Mouse (Mus musculus): ENCODE data around the gene Olfr384. TPM values are rescaled to one million over a fixed set of nuclear protein-coding genes. Genes with fewer than 3 reads are reported as not detected.
"Not testable (repeated sequence)": the region's sequence is repeated elsewhere in the genome, so short reads cannot be mapped to it uniquely, and the experiment has no call there.

Gene Olfr384
- polyA plus RNA-seq (2012; rRNA removed), result not detected in 2 replicates

GRCm38 (mm10) chr11:73598294-73598693 is at the start of gene Olfr384:
Gene Olfr384, plus strand, starts transcription at chr11:73598594.
- no peak for TF ChIP-seq CTCF (IDR thresholded peaks at IDR 0.05; ENCODE audit: borderline replicate concordance, control insufficient read depth, extremely low read depth, insufficient read depth, low read length, poor library complexity)
- H3K27ac ChIP-seq (ENCODE audit: control insufficient read depth, insufficient read depth, low read length), result no peak within 1 kb of the TSS
- H3K36me3 ChIP-seq (ENCODE audit: control insufficient read depth, insufficient read depth, low read length), result no peaks in the 10 kb centered on the region
- DNase-seq, result no peak
- H3K4me1 ChIP-seq (replicated peaks; ENCODE audit: control insufficient read depth, insufficient read depth, low read length), result no peaks in the 10 kb centered on the region
- H3K27me3 ChIP-seq (ENCODE audit: control insufficient read depth, insufficient read depth, low read length), result no peaks in the 10 kb centered on the region
- H3K4me3 ChIP-seq (ENCODE audit: control insufficient read depth, insufficient read depth, low read length), result no peak within 1 kb of the TSS

- TF ChIP-seq POLR2A (IDR thresholded peaks at IDR 0.05; ENCODE audit: control insufficient read depth, extremely low read depth, insufficient read depth, low read length, poor library complexity) (no peak), CTCF (IDR thresholded peaks at IDR 0.05; ENCODE audit: borderline replicate concordance, control insufficient read depth, extremely low read depth, insufficient read depth, low read length, poor library complexity) (no peak)
- Histone ChIP-seq H3K27me3 (ENCODE audit: control insufficient read depth, insufficient read depth, low read length) (no peaks in the 10 kb centered on the region), H3K36me3 (ENCODE audit: control insufficient read depth, insufficient read depth, low read length) (no peaks in the 10 kb centered on the region), H3K4me3 (ENCODE audit: control insufficient read depth, insufficient read depth, low read length) (no peak overlapping the region), H3K27ac (ENCODE audit: control insufficient read depth, insufficient read depth, low read length) (no peak overlapping the region), H3K4me1 (replicated peaks; ENCODE audit: control insufficient read depth, insufficient read depth, low read length) (no peaks in the 10 kb centered on the region)
- DNase-seq, result no peak
Observed at GRCm38 (mm10) chr11:73579871-73580270, 18.5 kb upstream of the Olfr384 start.

- not testable (repeated sequence) for H3K27me3 ChIP-seq (ENCODE audit: control insufficient read depth, insufficient read depth, low read length); DNase-seq; H3K4me3 ChIP-seq (ENCODE audit: control insufficient read depth, insufficient read depth, low read length); H3K27ac ChIP-seq (ENCODE audit: control insufficient read depth, insufficient read depth, low read length); H3K36me3 ChIP-seq (ENCODE audit: control insufficient read depth, insufficient read depth, low read length); H3K4me1 ChIP-seq (replicated peaks; ENCODE audit: control insufficient read depth, insufficient read depth, low read length)
- 81% methylated on average over 1 of the region's 1 CpGs for WGBS
Observed at GRCm38 (mm10) chr11:73583188-73583587, 15.2 kb upstream of the Olfr384 start.

DNA sequence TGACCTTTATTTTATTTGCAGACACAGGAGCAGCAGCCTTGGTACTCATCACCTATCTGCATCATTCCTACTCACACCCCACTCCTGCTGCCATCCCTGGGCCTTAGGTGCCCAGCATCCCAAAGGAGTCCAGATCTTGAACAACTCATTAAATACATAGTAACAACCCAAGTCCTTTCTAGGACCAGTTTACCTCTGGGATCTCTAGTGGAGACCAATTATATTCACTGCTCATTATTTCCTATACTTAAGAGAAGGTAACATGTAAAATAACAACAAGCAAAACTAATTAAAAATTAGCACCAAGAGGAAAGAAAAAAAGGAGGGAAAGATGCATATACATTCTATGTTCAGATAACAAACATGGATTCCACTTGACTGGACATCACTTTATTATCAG is 5.5 kb upstream of the Olfr384 start, which contains the start of gene Olfr385:
Gene Olfr385 (minus strand): TSS at position 101 of the 400 bp plus-strand sequence.
- no peak for DNase-seq
- Histone ChIP-seq H3K36me3 (ENCODE audit: control insufficient read depth, insufficient read depth, low read length) (no peaks in the 10 kb centered on the region), H3K27ac (ENCODE audit: control insufficient read depth, insufficient read depth, low read length) (no peak within 1 kb of the TSS), H3K4me1 (replicated peaks; ENCODE audit: control insufficient read depth, insufficient read depth, low read length) (no peaks in the 10 kb centered on the region), H3K27me3 (ENCODE audit: control insufficient read depth, insufficient read depth, low read length) (no peaks in the 10 kb centered on the region), H3K4me3 (ENCODE audit: control insufficient read depth, insufficient read depth, low read length) (no peak within 1 kb of the TSS)
- no peak for TF ChIP-seq CTCF (IDR thresholded peaks at IDR 0.05; ENCODE audit: borderline replicate concordance, control insufficient read depth, extremely low read depth, insufficient read depth, low read length, poor library complexity)
- no peak for TF ChIP-seq POLR2A (IDR thresholded peaks at IDR 0.05; ENCODE audit: control insufficient read depth, extremely low read depth, insufficient read depth, low read length, poor library complexity)

Other genes with a start within 250 kb of the Olfr384 start
- 0.38 TPM in 1 of 2 replicates, not detected in the other for gene Olfr20, start 247.8 kb upstream of the Olfr384 start, polyA plus RNA-seq (2012; rRNA removed)
- not detected in 2 replicates for gene Olfr376, start 227.3 kb upstream of the Olfr384 start, polyA plus RNA-seq (2012; rRNA removed)
- not detected in 2 replicates for gene Olfr1, start 199.0 kb upstream of the Olfr384 start, polyA plus RNA-seq (2012; rRNA removed)
- gene Olfr378, start 170.1 kb upstream of the Olfr384 start, polyA plus RNA-seq (2012; rRNA removed), result not detected in 2 replicates
- gene Olfr380, start 141.1 kb upstream of the Olfr384 start, polyA plus RNA-seq (2012; rRNA removed), result not detected in 2 replicates
- not detected in 2 replicates for gene Olfr381, start 107.0 kb upstream of the Olfr384 start, polyA plus RNA-seq (2012; rRNA removed)
- gene Olfr382, start 81.4 kb upstream of the Olfr384 start, polyA plus RNA-seq (2012; rRNA removed), result not detected in 2 replicates
- gene Olfr385, start 5.6 kb upstream of the Olfr384 start, polyA plus RNA-seq (2012; rRNA removed), result not detected in 2 replicates
- not detected in 2 replicates for gene Zfp735, start 90.2 kb downstream of the Olfr384 start, polyA plus RNA-seq (2012; rRNA removed)
- gene Olfr389, start 182.1 kb downstream of the Olfr384 start, polyA plus RNA-seq (2012; rRNA removed), result not detected in 2 replicates
- gene Olfr390, start 184.4 kb downstream of the Olfr384 start, polyA plus RNA-seq (2012; rRNA removed), result not detected in 2 replicates
- not detected in 2 replicates for gene Olfr391-ps, start 204.5 kb downstream of the Olfr384 start, polyA plus RNA-seq (2012; rRNA removed)
- gene Olfr392, start 218.5 kb downstream of the Olfr384 start, polyA plus RNA-seq (2012; rRNA removed), result not detected in 2 replicates